Mouse (Mus musculus) adrenal gland, adult 8-10 months (tissue): ENCODE results near the gene Tmem39b. TPM values are rescaled to one million over a fixed set of nuclear protein-coding genes. Genes with fewer than 3 reads are reported as not detected.
"Not testable (repeated sequence)": the region's sequence is repeated elsewhere in the genome, so short reads cannot be mapped to it uniquely, and the experiment has no call there.

Experiments used
- DNase-seq: peaks from one replicate; pipeline ENCODE4 v3.0.0; 2022
- total RNA-seq, 4 experiments: library from RNA; stranded (reverse); gene quantifications; 2 replicates each; pipeline ENCODE4 v1.2.4; 2022

The Tmem39b gene
- 10 to 100 TPM; 10.5 to 13.9 (median 11.1) TPM for total RNA-seq

GRCm38 (mm10) chr4:129696158-129696985 lies at the start of gene Tmem39b:
Tmem39b (minus strand) TSS chr4:129696838.
- DNase-seq = peak; percentile 87

- no peak for DNase-seq
These were observed 49.5 kb upstream of the Tmem39b start for GRCm38 (mm10) chr4:129746106-129746505.

- no peak for DNase-seq
These were observed 46.9 kb upstream of the Tmem39b start for GRCm38 (mm10) chr4:129743494-129743893.

GRCm38 (mm10) chr4:129743010-129743390 lies 46.4 kb upstream of the Tmem39b start:
- peak; percentile 28 for DNase-seq

- peak; percentile 94 for DNase-seq
These were observed 45.8 kb upstream of the Tmem39b start, which contains the start of gene Khdrbs1 for GRCm38 (mm10) chr4:129742232-129743009. Khdrbs1 (minus strand) TSS chr4:129742303.

GRCm38 (mm10) chr4:129741974-129742231 lies 45.3 kb upstream of the Tmem39b start:
- DNase-seq = no peak

GRCm38 (mm10) chr4:129741251-129741973 lies 44.8 kb upstream of the Tmem39b start:
- DNase-seq = peak; percentile 38

GRCm38 (mm10) chr4:129739111-129739645 lies 42.5 kb upstream of the Tmem39b start:
- no peak for DNase-seq

- no peak for DNase-seq
These were observed 39.5 kb upstream of the Tmem39b start for GRCm38 (mm10) chr4:129736173-129736572.

- not testable (repeated sequence) for DNase-seq
These were observed 38.8 kb upstream of the Tmem39b start for GRCm38 (mm10) chr4:129735485-129735884.

GRCm38 (mm10) chr4:129731423-129731822 lies 34.8 kb upstream of the Tmem39b start:
- DNase-seq = no peak

- DNase-seq = no peak
These were observed 19.7 kb upstream of the Tmem39b start for GRCm38 (mm10) chr4:129716310-129716709.

- DNase-seq = no peak
These were observed 13.0 kb upstream of the Tmem39b start for GRCm38 (mm10) chr4:129709486-129710129.

- no peak for DNase-seq
These were observed 10.1 kb upstream of the Tmem39b start for GRCm38 (mm10) chr4:129706750-129707149.

- no peak for DNase-seq
These were observed 5.8 kb upstream of the Tmem39b start for GRCm38 (mm10) chr4:129702454-129702853.

- DNase-seq = peak; percentile 77
These were observed 5.1 kb upstream of the Tmem39b start for GRCm38 (mm10) chr4:129701503-129702377.

- not testable (repeated sequence) for DNase-seq
These were observed 4.0 kb upstream of the Tmem39b start for GRCm38 (mm10) chr4:129700661-129701060.

- DNase-seq = no peak
These were observed 3.6 kb upstream of the Tmem39b start for GRCm38 (mm10) chr4:129700216-129700615.

GRCm38 (mm10) chr4:129697191-129697590 lies 553 bp upstream of the Tmem39b start:
- no peak for DNase-seq

- DNase-seq = no peak
These were observed 852 bp downstream of the Tmem39b start for GRCm38 (mm10) chr4:129695815-129696157.

GRCm38 (mm10) chr4:129684531-129684930 lies 12.1 kb downstream of the Tmem39b start:
- no peak for DNase-seq
